Mouse (Mus musculus) liver, embryonic 14.5 days (tissue): ENCODE measurements around the gene Rnps1. TPM values are rescaled to one million over a fixed set of nuclear protein-coding genes. Genes with fewer than 3 reads are reported as not detected.

ENCODE experiments used
- ATAC-seq: fragments of 200-750 bp; cut with Nextera tagmentation; 2 replicates; pipeline ENCODE4 v1.8.0; 2017; ENCODE audit warnings: moderate number of reproducible peaks, mild to moderate bottlenecking, moderate library complexity; ENCODE audit not compliant: insufficient read depth
- DNase-seq, 3 experiments: peaks; one replicate each; pipeline ENCODE4 v3.0.0-alpha.2; 2012 to 2013; ENCODE audit warnings: low read depth in 3 of 3, low spot score in 3 of 3
- H3K27ac ChIP-seq: fragments of 300-500 bp; sonication (generic); 2 replicates; pipeline ENCODE4 v1.5.1; 2014; ENCODE audit warnings: moderate library complexity, mild to moderate bottlenecking, control low read depth, inconsistent platforms
- H3K27me3 ChIP-seq: fragments of 300-500 bp; sonication (generic); 2 replicates; pipeline ENCODE4 v1.6.1; 2014; ENCODE audit warnings: mild to moderate bottlenecking, low read length, moderate library complexity; ENCODE audit not compliant: control insufficient read depth, insufficient read depth
- H3K36me3 ChIP-seq: fragments of 300-500 bp; sonication (generic); replicated peaks from 2 replicates; pipeline ENCODE4 v1.6.1; 2014; ENCODE audit warnings: low read depth; ENCODE audit not compliant: control insufficient read depth, insufficient read depth
- H3K4me1 ChIP-seq, 2 experiments: fragments of 200-500 bp in 1 of 2; fragments of 300-500 bp in 1 of 2; sonication (generic) in 1 of 2; replicated peaks; 2 replicates each; pipeline ENCODE4 v1.6.1; 2012 to 2014; ENCODE audit warnings: antibody characterized with exemption in 1 of 2, inconsistent platforms in 1 of 2, low read length in 1 of 2; ENCODE audit not compliant: control insufficient read depth in 2 of 2, insufficient read depth in 2 of 2
- H3K4me2 ChIP-seq: fragments of 300-500 bp; sonication (generic); 2 replicates; pipeline ENCODE4 v1.6.1; 2014; ENCODE audit warnings: low read depth, mild to moderate bottlenecking, control low read depth, moderate library complexity
- H3K4me3 ChIP-seq, 2 experiments: fragments of 200-500 bp in 1 of 2; fragments of 300-500 bp in 1 of 2; sonication (generic) in 1 of 2; 2 replicates each; pipeline ENCODE4 v1.5.1; 2012 to 2014; ENCODE audit warnings: low read depth in 2 of 2, low read length in 2 of 2, mild to moderate bottlenecking in 2 of 2, control low read depth in 1 of 2, inconsistent platforms in 1 of 2, moderate library complexity in 1 of 2; ENCODE audit not compliant: insufficient read depth in 1 of 2
- H3K9ac ChIP-seq: fragments of 300-500 bp; sonication (generic); replicated peaks from 2 replicates; pipeline ENCODE4 v1.6.1; 2014; ENCODE audit warnings: mild to moderate bottlenecking, control low read depth, moderate library complexity
- H3K9me3 ChIP-seq: fragments of 300-500 bp; sonication (generic); 2 replicates; pipeline ENCODE4 v1.6.1; 2016; ENCODE audit warnings: low read length, mixed read lengths; ENCODE audit not compliant: control insufficient read depth
- CTCF ChIP-seq: IDR thresholded peaks from 2 replicates; pipeline ENCODE4 v1.5.1; 2016; ENCODE audit warnings: antibody characterized with exemption, low read depth, control low read depth
- EP300 ChIP-seq: IDR thresholded peaks from 2 replicates; pipeline ENCODE4 v1.6.1; 2016; ENCODE audit warnings: antibody characterized with exemption, low read depth
- WGBS: fragments of 180-500 bp; shearing (Covaris S2); extraction: QIAGEN DNeasy Blood & Tissue Kit; methylation state at CpG from one replicate; pipeline ENCODE4 v1.1.7; 2014; ENCODE audit not compliant: insufficient replicate concordance; 5-methylcytosine and 5-hydroxymethylcytosine counted together
- polyA plus RNA-seq, 2 experiments: library from polyadenylated mRNA; depleted of rRNA in 1 of 2; stranded (reverse) in 1 of 2; unstranded in 1 of 2; fragments of >200 nt; fragmentation: Nextera tagmentation in 1 of 2; extraction: Ambion mirVana in 1 of 2; gene quantifications; 2 replicates each; pipeline versions ENCODE4 v1.2.1 to v1.2.3; 2012 to 2014

Gene Rnps1
- polyA plus RNA-seq, 2 experiments: 90.6 to 114 TPM

GRCm38 (mm10) chr17:24427170-24427557, 12.8 kb downstream of the Rnps1 start:
- H3K27ac ChIP-seq: peak overlapping the region; percentile 32
- H3K9me3 ChIP-seq: no peaks in the 10 kb centered on the region
- H3K4me1 ChIP-seq: peaks cover 2 to 4% of the 10 kb centered on the region in 2 experiments; a peak in 2 of 4 replicates
- under 1% methylated on average over 8 of the region's 8 CpGs for WGBS
- TF ChIP-seq EP300 (no peak), CTCF (no peak)
- peak overlapping the region; percentile 95 for H3K4me2 ChIP-seq
- no peaks in the 10 kb centered on the region for H3K27me3 ChIP-seq
- H3K36me3 ChIP-seq: peaks cover 32% of the 10 kb centered on the region
- ATAC-seq (no peak), DNase-seq (no peak)
- peak overlapping the region; percentile 61 to 81 for H3K4me3 ChIP-seq
- peak overlapping the region; percentile 56 for H3K9ac ChIP-seq

- H3K9ac ChIP-seq: no peak overlapping the region
- peaks cover 14% of the 10 kb centered on the region for H3K36me3 ChIP-seq
- H3K27ac ChIP-seq: no peak overlapping the region
- ATAC-seq (no peak), DNase-seq (no peak)
- H3K9me3 ChIP-seq: no peaks in the 10 kb centered on the region
- no peak for TF ChIP-seq EP300
- TF ChIP-seq CTCF: no peak
- 79% methylated on average over 14 of the region's 14 CpGs for WGBS
- H3K27me3 ChIP-seq: no peaks in the 10 kb centered on the region
- H3K4me2 ChIP-seq: no peak overlapping the region
- peaks cover 2 to 4% of the 10 kb centered on the region in 2 experiments; a peak in 2 of 4 replicates for H3K4me1 ChIP-seq
- H3K4me3 ChIP-seq: no peak overlapping the region
Observed at GRCm38 (mm10) chr17:24429201-24429983, 15.0 kb downstream of the Rnps1 start.

GRCm38 (mm10) chr17:24437016-24437415, 22.7 kb downstream of the Rnps1 start:
- Histone ChIP-seq H3K27me3 (no peaks in the 10 kb centered on the region), H3K9me3 (no peaks in the 10 kb centered on the region), H3K36me3 (peaks cover 20% of the 10 kb centered on the region), H3K4me1 (no peaks in the 10 kb centered on the region), H3K4me2 (no peak overlapping the region), H3K9ac (no peak overlapping the region), H3K27ac (no peak overlapping the region), H3K4me3 (no peak overlapping the region)
- ATAC-seq (peak; percentile 48; the same call in 1 of the 2 replicates), DNase-seq (peak in 1 of 3 experiments; percentile 39)
- peak; percentile 88 for TF ChIP-seq CTCF
- no peak for TF ChIP-seq EP300
- WGBS: 69% methylated on average over 5 of the region's 5 CpGs

GRCm38 (mm10) chr17:24440377-24440776, 26.0 kb downstream of the Rnps1 start:
- WGBS: 84% methylated on average over 8 of the region's 8 CpGs
- Histone ChIP-seq H3K4me1 (no peaks in the 10 kb centered on the region), H3K36me3 (peaks cover 26% of the 10 kb centered on the region), H3K9me3 (no peaks in the 10 kb centered on the region), H3K4me2 (no peak overlapping the region), H3K27ac (no peak overlapping the region), H3K9ac (no peak overlapping the region), H3K27me3 (no peaks in the 10 kb centered on the region), H3K4me3 (no peak overlapping the region)
- ATAC-seq (no peak), DNase-seq (no peak)
- TF ChIP-seq CTCF: no peak
- TF ChIP-seq EP300: no peak

GRCm38 (mm10) chr17:24441148-24441547, 26.8 kb downstream of the Rnps1 start:
- ATAC-seq (no peak), DNase-seq (no peak)
- H3K4me3 ChIP-seq: no peak overlapping the region
- 40% methylated on average over 2 of the region's 2 CpGs for WGBS
- H3K27ac ChIP-seq: no peak overlapping the region
- H3K4me2 ChIP-seq: no peak overlapping the region
- peaks cover 33% of the 10 kb centered on the region for H3K36me3 ChIP-seq
- no peaks in the 10 kb centered on the region for H3K4me1 ChIP-seq
- no peaks in the 10 kb centered on the region for H3K27me3 ChIP-seq
- TF ChIP-seq EP300 (no peak), CTCF (peak; percentile 61)
- no peak overlapping the region for H3K9ac ChIP-seq
- H3K9me3 ChIP-seq: no peaks in the 10 kb centered on the region
